Mouse (Mus musculus): Measurements from ENCODE around the gene Ccdc163. TPM values are rescaled to one million over a fixed set of nuclear protein-coding genes. Genes with fewer than 3 reads are reported as not detected.

Ccdc163 gene
- polyA plus RNA-seq, 1 experiment, result not detected

GRCm38 (mm10) chr4:116692146-116692545 is 16.2 kb upstream of the Ccdc163 start:
- Histone ChIP-seq H3K27ac (ENCODE audit: insufficient read depth, low read depth, low read length) (no peak overlapping the region), H3K4me1 (ENCODE audit: control insufficient read depth, insufficient read depth, low read length) (no peaks in the 10 kb centered on the region), H3K4me3 (ENCODE audit: insufficient read depth, low read depth, low read length) (no peak overlapping the region)
- WGBS, result 97% methylated on average over 2 of the region's 2 CpGs
- TF ChIP-seq CTCF (IDR thresholded peaks at IDR 0.05; ENCODE audit: insufficient read depth, low read depth, low read length), result no peak
- no peak for TF ChIP-seq POLR2A (IDR thresholded peaks at IDR 0.05; ENCODE audit: insufficient read depth, low read depth, low read length)

GRCm38 (mm10) chr4:116693785-116694184 is 14.5 kb upstream of the Ccdc163 start:
- Histone ChIP-seq H3K4me3 (ENCODE audit: insufficient read depth, low read depth, low read length) (no peak overlapping the region), H3K27ac (ENCODE audit: insufficient read depth, low read depth, low read length) (no peak overlapping the region), H3K4me1 (ENCODE audit: control insufficient read depth, insufficient read depth, low read length) (no peaks in the 10 kb centered on the region)
- 73% methylated on average over 2 of the region's 2 CpGs for WGBS
- no peak for TF ChIP-seq CTCF (IDR thresholded peaks at IDR 0.05; ENCODE audit: insufficient read depth, low read depth, low read length)
- TF ChIP-seq POLR2A (IDR thresholded peaks at IDR 0.05; ENCODE audit: insufficient read depth, low read depth, low read length), result no peak

- Histone ChIP-seq H3K27ac (ENCODE audit: insufficient read depth, low read depth, low read length) (no peak overlapping the region), H3K4me3 (ENCODE audit: insufficient read depth, low read depth, low read length) (no peak overlapping the region), H3K4me1 (ENCODE audit: control insufficient read depth, insufficient read depth, low read length) (no peaks in the 10 kb centered on the region)
- 56% methylated on average over 2 of the region's 2 CpGs for WGBS
- TF ChIP-seq POLR2A (IDR thresholded peaks at IDR 0.05; ENCODE audit: insufficient read depth, low read depth, low read length), result no peak
- no peak for TF ChIP-seq CTCF (IDR thresholded peaks at IDR 0.05; ENCODE audit: insufficient read depth, low read depth, low read length)
Observed at GRCm38 (mm10) chr4:116698693-116699342, 9.5 kb upstream of the Ccdc163 start.

GRCm38 (mm10) chr4:116700964-116701363 is 7.3 kb upstream of the Ccdc163 start:
- no peak for TF ChIP-seq POLR2A (IDR thresholded peaks at IDR 0.05; ENCODE audit: insufficient read depth, low read depth, low read length)
- no peak overlapping the region for H3K4me3 ChIP-seq (ENCODE audit: insufficient read depth, low read depth, low read length)
- 86% methylated on average over 1 of the region's 1 CpGs for WGBS
- no peak overlapping the region for H3K27ac ChIP-seq (ENCODE audit: insufficient read depth, low read depth, low read length)
- H3K4me1 ChIP-seq (ENCODE audit: control insufficient read depth, insufficient read depth, low read length), result no peaks in the 10 kb centered on the region

- Histone ChIP-seq H3K4me3 (ENCODE audit: insufficient read depth, low read depth, low read length) (no peak overlapping the region), H3K4me1 (ENCODE audit: control insufficient read depth, insufficient read depth, low read length) (no peaks in the 10 kb centered on the region), H3K27ac (ENCODE audit: insufficient read depth, low read depth, low read length) (no peak overlapping the region)
- 38% methylated on average over 6 of the region's 6 CpGs for WGBS
- TF ChIP-seq POLR2A (IDR thresholded peaks at IDR 0.05; ENCODE audit: insufficient read depth, low read depth, low read length) (no peak), CTCF (IDR thresholded peaks at IDR 0.05; ENCODE audit: insufficient read depth, low read depth, low read length) (no peak)
Observed at GRCm38 (mm10) chr4:116703804-116704203, 4.5 kb upstream of the Ccdc163 start.

- Histone ChIP-seq H3K4me1 (ENCODE audit: control insufficient read depth, insufficient read depth, low read length) (no peaks in the 10 kb centered on the region; the same call in 1 of the 2 replicates), H3K4me3 (ENCODE audit: insufficient read depth, low read depth, low read length) (peak overlapping the region; percentile 88), H3K27ac (ENCODE audit: insufficient read depth, low read depth, low read length) (peak overlapping the region; percentile 87)
- TF ChIP-seq POLR2A (IDR thresholded peaks at IDR 0.05; ENCODE audit: insufficient read depth, low read depth, low read length), result no peak
- no peak for TF ChIP-seq CTCF (IDR thresholded peaks at IDR 0.05; ENCODE audit: insufficient read depth, low read depth, low read length)
- 7% methylated on average over 9 of the region's 9 CpGs for WGBS
Observed at GRCm38 (mm10) chr4:116707666-116708065, 643 bp upstream of the Ccdc163 start.

- TF ChIP-seq CTCF (IDR thresholded peaks at IDR 0.05; ENCODE audit: insufficient read depth, low read depth, low read length) (no peak), POLR2A (IDR thresholded peaks at IDR 0.05; ENCODE audit: insufficient read depth, low read depth, low read length) (no peak)
Observed at GRCm38 (mm10) chr4:116708791-116709390, 582 bp downstream of the Ccdc163 start.

GRCm38 (mm10) chr4:116710154-116710553 is 1.8 kb downstream of the Ccdc163 start:
- no peak overlapping the region for H3K27ac ChIP-seq (ENCODE audit: insufficient read depth, low read depth, low read length)
- 96% methylated on average over 2 of the region's 2 CpGs for WGBS
- no peak overlapping the region for H3K4me3 ChIP-seq (ENCODE audit: insufficient read depth, low read depth, low read length)
- no peaks in the 10 kb centered on the region; the same call in 1 of the 2 replicates for H3K4me1 ChIP-seq (ENCODE audit: control insufficient read depth, insufficient read depth, low read length)
- TF ChIP-seq POLR2A (IDR thresholded peaks at IDR 0.05; ENCODE audit: insufficient read depth, low read depth, low read length) (no peak), CTCF (IDR thresholded peaks at IDR 0.05; ENCODE audit: insufficient read depth, low read depth, low read length) (no peak)

More at GRCm38 (mm10) chr4:116708791-116709390, 582 bp downstream of the Ccdc163 start:
- Histone ChIP-seq H3K4me3 (ENCODE audit: insufficient read depth, low read depth, low read length) (peak overlapping the region; percentile 43), H3K4me1 (ENCODE audit: control insufficient read depth, insufficient read depth, low read length) (no peaks in the 10 kb centered on the region; the same call in 1 of the 2 replicates), H3K27ac (ENCODE audit: insufficient read depth, low read depth, low read length) (no peak overlapping the region)
- WGBS, result 7% methylated on average over 9 of the region's 9 CpGs

- Histone ChIP-seq H3K4me1 (ENCODE audit: control insufficient read depth, insufficient read depth, low read length) (no peaks in the 10 kb centered on the region; the same call in 1 of the 2 replicates), H3K27ac (ENCODE audit: insufficient read depth, low read depth, low read length) (no peak overlapping the region), H3K4me3 (ENCODE audit: insufficient read depth, low read depth, low read length) (no peak overlapping the region)
- WGBS, result 100% methylated on average over 1 of the region's 1 CpGs
- TF ChIP-seq POLR2A (IDR thresholded peaks at IDR 0.05; ENCODE audit: insufficient read depth, low read depth, low read length), result no peak
- TF ChIP-seq CTCF (IDR thresholded peaks at IDR 0.05; ENCODE audit: insufficient read depth, low read depth, low read length), result no peak
Observed at GRCm38 (mm10) chr4:116712536-116712935, 4.2 kb downstream of the Ccdc163 start.
